ENCODE assay signal across 8 mouse cellular contexts in genomic region chr17:23726758-23727142, GRCm38 (mm10). TPM values are rescaled to one million over a fixed set of nuclear protein-coding genes. Genes with fewer than 3 reads are reported as not detected.
DNase-seq lines count a peak whose midpoint lies in the region; ATAC-seq and TF ChIP-seq lines count a peak whose summit lies in the region.

No protein-coding gene starts in this region.

- peak; percentile 93 for ATAC-seq in kidney, embryonic 14.5 days (ENCODE audit: low FRiP score, low TSS enrichment)
- peak; percentile 82 for ATAC-seq in neural tube, embryonic 15.5 days (ENCODE audit: low FRiP score)

- peak; percentile 87 for DNase-seq in adrenal gland, postnatal 10 days
- peak; percentile 89 for DNase-seq in embryonic facial prominence, embryonic 10.5 days (ENCODE audit: low spot score)
- DNase-seq in heart, adult 9 months (ENCODE audit: low spot score in 2 of 2): peak; percentile 88
- peak; percentile 71 for DNase-seq in lung, adult 2 months
- peak; percentile 95 for DNase-seq in yolk sac, embryonic 10.5 days (ENCODE audit: low spot score)

- WGBS in embryonic facial prominence, embryonic 10.5 days: under 1% methylated on average over 20 of the region's 20 CpGs
- under 1% methylated on average over 20 of the region's 20 CpGs for WGBS in kidney, embryonic 14.5 days
- WGBS in lung, adult 2 months: under 1% methylated on average over 19 of the region's 20 CpGs
- WGBS in neural tube, embryonic 15.5 days: under 1% methylated on average over 20 of the region's 20 CpGs

- H3K27ac ChIP-seq in embryonic facial prominence, embryonic 10.5 days (replicated peaks): peak overlapping the region; percentile 94
- peak overlapping the region; percentile 91 for H3K27ac ChIP-seq in kidney, embryonic 14.5 days (ENCODE audit: low read depth, low read length)
- H3K27ac ChIP-seq in neural tube, embryonic 15.5 days (replicated peaks): peak overlapping the region; percentile 73

- peak overlapping the region; percentile 94 for H3K4me3 ChIP-seq in E14TG2a.4 (replicated peaks; ENCODE audit: low read length)
- H3K4me3 ChIP-seq in embryonic facial prominence, embryonic 10.5 days: peak overlapping the region; percentile 89
- H3K4me3 ChIP-seq in kidney, embryonic 14.5 days (ENCODE audit: low read length): peak overlapping the region; percentile 90
- peak overlapping the region; percentile 71 for H3K4me3 ChIP-seq in lung, adult 2 months (replicated peaks; ENCODE audit: extremely low read depth, low read depth, low read length)
- H3K4me3 ChIP-seq in neural tube, embryonic 15.5 days (replicated peaks): peak overlapping the region; percentile 88

- peak; percentile 45; the same call in 1 of the 2 replicates for TF ChIP-seq POLR2A in lung, adult 2 months (IDR thresholded peaks at IDR 0.05; ENCODE audit: borderline replicate concordance, extremely low read depth, low read depth, low read length)

- peaks cover 20% of the 10 kb centered on the region for H3K27me3 ChIP-seq in E14TG2a.4 (ENCODE audit: insufficient read depth, low read length)
- peaks cover 4% of the 10 kb centered on the region; the same call in 1 of the 2 replicates for H3K27me3 ChIP-seq in embryonic facial prominence, embryonic 10.5 days (replicated peaks; ENCODE audit: low read depth, poor library complexity, severe bottlenecking)
- no peaks in the 10 kb centered on the region for H3K27me3 ChIP-seq in kidney, embryonic 14.5 days (ENCODE audit: control insufficient read depth, insufficient read depth, low read length)
- no peaks in the 10 kb centered on the region for H3K27me3 ChIP-seq in neural tube, embryonic 15.5 days (replicated peaks)

- H3K9me3 ChIP-seq in E14TG2a.4 (ENCODE audit: low read length): no peaks in the 10 kb centered on the region
- no peaks in the 10 kb centered on the region for H3K9me3 ChIP-seq in embryonic facial prominence, embryonic 10.5 days
- no peaks in the 10 kb centered on the region for H3K9me3 ChIP-seq in kidney, embryonic 14.5 days (ENCODE audit: control insufficient read depth, low read length)
- no peaks in the 10 kb centered on the region for H3K9me3 ChIP-seq in neural tube, embryonic 15.5 days (replicated peaks)

- H3K4me1 ChIP-seq in E14TG2a.4 (replicated peaks; ENCODE audit: low read depth, low read length): peaks cover 33% of the 10 kb centered on the region
- H3K4me1 ChIP-seq in embryonic facial prominence, embryonic 10.5 days: peaks cover 23% of the 10 kb centered on the region
- H3K4me1 ChIP-seq in kidney, embryonic 14.5 days (ENCODE audit: control insufficient read depth, insufficient read depth, low read length): 0 out of 2 replicates have a peak, but pooled peaks cover 5% of the 10 kb centered on the region
- H3K4me1 ChIP-seq in lung, adult 2 months (ENCODE audit: control insufficient read depth, insufficient read depth, low read length): peaks cover 3% of the 10 kb centered on the region; the same call in 1 of the 2 replicates
- peaks cover 11% of the 10 kb centered on the region for H3K4me1 ChIP-seq in neural tube, embryonic 15.5 days

- peak overlapping the region; percentile 63 for H3K4me2 ChIP-seq in kidney, embryonic 14.5 days (replicated peaks; ENCODE audit: low read depth, low read length)
- peak overlapping the region; percentile 96 for H3K4me2 ChIP-seq in neural tube, embryonic 15.5 days

- H3K36me3 ChIP-seq in E14TG2a.4 (ENCODE audit: insufficient read depth, low read length): 0 out of 2 replicates have a peak, but pooled peaks cover 2% of the 10 kb centered on the region
- H3K36me3 ChIP-seq in embryonic facial prominence, embryonic 10.5 days (replicated peaks): no peaks in the 10 kb centered on the region
- no peaks in the 10 kb centered on the region for H3K36me3 ChIP-seq in kidney, embryonic 14.5 days (ENCODE audit: control insufficient read depth, insufficient read depth, low read length)
- H3K36me3 ChIP-seq in neural tube, embryonic 15.5 days: no peaks in the 10 kb centered on the region

- TF ChIP-seq CTCF in E14TG2a.4 (conservative IDR thresholded peaks at IDR 0.05; ENCODE audit: low read length): no peak
- TF ChIP-seq CTCF in lung, adult 2 months (IDR thresholded peaks at IDR 0.05; ENCODE audit: insufficient read depth, low read length): no peak

- H3K9ac ChIP-seq in kidney, embryonic 14.5 days (ENCODE audit: low read depth, low read length): peak overlapping the region; percentile 82
- H3K9ac ChIP-seq in neural tube, embryonic 15.5 days (replicated peaks): peak overlapping the region; percentile 61

RNA-seq across cellular contexts. Expression of gene Pkmyt1, which starts 0.6 kb away (rescaled TPM):
- total RNA-seq in adrenal gland, postnatal 10 days (2021): 10 to 100 TPM in 1 of 2 experiments, 1 to 10 TPM in 1; 9.1 to 12.8 TPM
- 61.6 and 62.0 TPM in 2 replicates for polyA plus RNA-seq in embryonic facial prominence, embryonic 10.5 days (2016; fragmentation: Nextera tagmentation; extraction: Ambion mirVana)
- 41.6 and 56.4 TPM in 2 replicates for polyA plus RNA-seq in kidney, embryonic 14.5 days (2014; fragmentation: Nextera tagmentation; extraction: Ambion mirVana)
- 21.8 and 25.3 TPM in 2 replicates for polyA plus RNA-seq in lung, adult 2 months (2012; rRNA removed)
- polyA plus RNA-seq in neural tube, embryonic 15.5 days (2015; fragmentation: Nextera tagmentation; extraction: Ambion mirVana): 17.5 and 26.7 TPM in 2 replicates

RNA-seq across cellular contexts. Expression of gene 1520401A03Rik, which starts 4.2 kb away (rescaled TPM):
- 1 to 10 TPM in 1 of 2 experiments, under 1 TPM in 1; 0.67 to 1.1 TPM for total RNA-seq in adrenal gland, postnatal 10 days (2021)
- 0.05 TPM in 1 of 2 replicates, not detected in the other for polyA plus RNA-seq in embryonic facial prominence, embryonic 10.5 days (2016; fragmentation: Nextera tagmentation; extraction: Ambion mirVana)
- 0.15 and 0.16 TPM in 2 replicates for polyA plus RNA-seq in kidney, embryonic 14.5 days (2014; fragmentation: Nextera tagmentation; extraction: Ambion mirVana)
- polyA plus RNA-seq in lung, adult 2 months (2012; rRNA removed): not detected in 2 replicates
- 0.23 and 0.27 TPM in 2 replicates for polyA plus RNA-seq in neural tube, embryonic 15.5 days (2015; fragmentation: Nextera tagmentation; extraction: Ambion mirVana)

RNA-seq across cellular contexts. Expression of gene Paqr4, which starts 13.9 kb away (rescaled TPM):
- total RNA-seq in adrenal gland, postnatal 10 days (2021): 10 to 100 TPM; 12.6 to 14.9 TPM
- polyA plus RNA-seq in embryonic facial prominence, embryonic 10.5 days (2016; fragmentation: Nextera tagmentation; extraction: Ambion mirVana): 12.6 and 14.1 TPM in 2 replicates
- polyA plus RNA-seq in kidney, embryonic 14.5 days (2014; fragmentation: Nextera tagmentation; extraction: Ambion mirVana): 14.7 and 17.6 TPM in 2 replicates
- 59.8 and 63.5 TPM in 2 replicates for polyA plus RNA-seq in lung, adult 2 months (2012; rRNA removed)
- 53.0 and 60.0 TPM in 2 replicates for polyA plus RNA-seq in neural tube, embryonic 15.5 days (2015; fragmentation: Nextera tagmentation; extraction: Ambion mirVana)

RNA-seq across cellular contexts. Expression of gene Kremen2, which starts 18.9 kb away (rescaled TPM):
- not detected for total RNA-seq in adrenal gland, postnatal 10 days (2021)
- polyA plus RNA-seq in embryonic facial prominence, embryonic 10.5 days (2016; fragmentation: Nextera tagmentation; extraction: Ambion mirVana): 8.3 and 9.6 TPM in 2 replicates
- 2.1 and 2.9 TPM in 2 replicates for polyA plus RNA-seq in kidney, embryonic 14.5 days (2014; fragmentation: Nextera tagmentation; extraction: Ambion mirVana)
- 0.81 and 1.1 TPM in 2 replicates for polyA plus RNA-seq in lung, adult 2 months (2012; rRNA removed)
- polyA plus RNA-seq in neural tube, embryonic 15.5 days (2015; fragmentation: Nextera tagmentation; extraction: Ambion mirVana): 1.3 and 6.9 TPM in 2 replicates

RNA-seq across cellular contexts. Expression of gene Cldn9, which starts 42.9 kb away (rescaled TPM):
- not detected for total RNA-seq in adrenal gland, postnatal 10 days (2021)
- 10.5 and 13.5 TPM in 2 replicates for polyA plus RNA-seq in embryonic facial prominence, embryonic 10.5 days (2016; fragmentation: Nextera tagmentation; extraction: Ambion mirVana)
- 63.7 and 65.5 TPM in 2 replicates for polyA plus RNA-seq in kidney, embryonic 14.5 days (2014; fragmentation: Nextera tagmentation; extraction: Ambion mirVana)
- polyA plus RNA-seq in lung, adult 2 months (2012; rRNA removed): 0.07 and 0.08 TPM in 2 replicates
- 1.1 TPM in 2 replicates for polyA plus RNA-seq in neural tube, embryonic 15.5 days (2015; fragmentation: Nextera tagmentation; extraction: Ambion mirVana)

Comparison
In these comparisons a context has a peak if more than half of its experiments do, and no peak if none do; other contexts are left out.
1. Peak in every context shown above with its lines: DNase-seq, ATAC-seq, H3K4me3 ChIP-seq and H3K27ac ChIP-seq.